Mouse (Mus musculus) bone marrow, adult 2 months (tissue): ENCODE measurements around the gene Arhgef3. TPM values are rescaled to one million over a fixed set of nuclear protein-coding genes. Genes with fewer than 3 reads are reported as not detected.
A peak's percentile ranks its signal among the peaks of the same experiment; 100 is the strongest.
"Not testable (repeated sequence)": the region's sequence is repeated elsewhere in the genome, so short reads cannot be mapped to it uniquely, and the experiment has no call there.

Experiments used
- H3K27ac ChIP-seq: fragments of 200-500 bp; 2 replicates; pipeline ENCODE4 v1.5.1; 2012; ENCODE audit warnings: low read depth, mild to moderate bottlenecking, control low read depth, inconsistent platforms, low read length; ENCODE audit not compliant: control insufficient read depth, poor library complexity, insufficient read depth
- H3K4me1 ChIP-seq: fragments of 200-500 bp; 2 replicates; pipeline ENCODE4 v1.6.1; 2011; ENCODE audit warnings: low read length; ENCODE audit not compliant: control insufficient read depth, insufficient read depth
- H3K4me3 ChIP-seq: fragments of 200-500 bp; replicated peaks from 2 replicates; pipeline ENCODE3; 2011; ENCODE audit warnings: mild to moderate bottlenecking, low read depth, low read length, control low read depth; ENCODE audit not compliant: control insufficient read depth
- CTCF ChIP-seq: fragments of 200-500 bp; IDR thresholded peaks from 2 replicates; pipeline ENCODE4 v1.5.1; 2011; ENCODE audit warnings: low read length, control low read depth; ENCODE audit not compliant: control insufficient read depth, insufficient read depth
- POLR2A ChIP-seq: fragments of 200-500 bp; IDR thresholded peaks from 2 replicates; pipeline ENCODE4 v1.6.1; 2011; ENCODE audit warnings: low read depth, mild to moderate bottlenecking, control low read depth, low read length, borderline replicate concordance; ENCODE audit not compliant: control insufficient read depth
- WGBS: fragments of 180-500 bp; shearing (Covaris S2); methylation state at CpG from one replicate; pipeline ENCODE4 v1.1.7; 2018; 5-methylcytosine and 5-hydroxymethylcytosine counted together
- polyA plus RNA-seq: library from polyadenylated mRNA; stranded (reverse); fragments of >200 nt; gene quantifications from 2 replicates; pipeline ENCODE4 v1.2.4, GENCODE M21; 2011; ENCODE audit warnings: low replicate concordance; ENCODE audit not compliant: missing spikeins, insufficient read depth, insufficient read length

Gene Arhgef3
- polyA plus RNA-seq, 1 experiment: 14.3 TPM

DNA sequence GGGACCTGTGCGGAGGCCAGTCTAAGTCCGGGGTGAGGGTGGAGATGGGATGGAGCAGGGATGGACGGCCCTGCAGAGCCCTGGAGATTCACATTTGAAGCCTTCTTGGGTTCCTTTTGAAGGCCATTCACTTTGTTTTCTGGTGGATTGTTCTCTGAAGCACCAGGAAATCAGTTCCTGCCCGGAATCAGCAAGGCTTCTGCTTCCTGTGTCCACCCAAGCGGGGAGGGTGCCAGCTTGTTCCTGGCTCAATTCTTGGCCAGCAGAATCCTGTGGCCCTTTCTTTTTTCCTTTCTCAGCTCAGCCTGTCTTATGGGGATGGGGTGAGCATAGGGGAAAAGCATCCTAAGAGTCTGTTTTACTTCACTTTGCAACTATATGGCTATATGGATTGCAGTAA is 131.7 kb downstream of the Arhgef3 start:
- WGBS: 89% methylated on average over 5 of the region's 5 CpGs
- Histone ChIP-seq H3K4me3 (no peak overlapping the region), H3K27ac (no peak overlapping the region), H3K4me1 (no peaks in the 10 kb centered on the region; the same call in 1 of the 2 replicates)
- TF ChIP-seq POLR2A (no peak), CTCF (no peak)

DNA sequence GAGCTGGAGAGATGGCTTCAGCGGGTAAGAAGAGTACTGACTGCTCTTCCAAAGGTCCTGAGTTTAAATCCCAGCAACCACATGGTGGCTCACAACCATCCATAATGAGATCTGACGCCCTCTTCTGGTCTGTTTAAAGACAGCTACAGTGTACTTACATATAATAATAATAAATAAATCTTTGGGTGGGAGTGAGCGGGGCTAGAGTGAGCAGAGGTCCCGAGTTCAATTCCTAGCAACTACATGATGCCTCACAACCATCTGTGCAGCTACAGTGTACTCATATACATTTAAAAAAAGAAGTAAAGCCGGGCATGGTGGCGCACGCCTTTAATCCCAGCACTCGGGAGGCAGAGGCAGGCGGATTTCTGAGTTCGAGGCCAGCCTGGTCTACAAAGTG is 132.2 kb downstream of the Arhgef3 start:
- 87% methylated on average over 10 of the region's 10 CpGs for WGBS
- not testable (repeated sequence) for H3K4me3 ChIP-seq, H3K27ac ChIP-seq, H3K4me1 ChIP-seq

DNA sequence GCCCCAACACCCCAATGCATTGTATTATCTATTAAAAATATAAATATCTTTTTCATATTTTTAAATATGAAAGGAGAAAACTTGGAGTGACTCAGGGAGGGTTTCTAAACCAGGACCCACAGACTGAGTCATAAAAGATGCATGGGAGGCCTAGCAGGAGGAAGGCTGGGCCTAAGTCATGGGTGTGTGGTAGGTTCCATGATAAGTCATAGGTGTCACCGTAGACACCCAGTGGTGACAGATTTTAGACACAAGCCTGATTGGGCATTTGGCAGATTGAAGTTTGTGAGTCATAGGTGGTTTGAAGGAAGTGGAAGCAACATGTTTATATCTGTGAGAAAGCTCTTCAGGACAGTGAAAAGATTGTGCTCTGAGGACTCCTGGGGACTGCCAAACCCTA is 134.4 kb downstream of the Arhgef3 start:
- Histone ChIP-seq H3K27ac (no peak overlapping the region), H3K4me1 (no peaks in the 10 kb centered on the region; the same call in 1 of the 2 replicates), H3K4me3 (no peak overlapping the region)
- TF ChIP-seq POLR2A: no peak
- TF ChIP-seq CTCF: no peak
- WGBS: 72% methylated on average over 1 of the region's 1 CpGs

- H3K4me1 ChIP-seq: no peaks in the 10 kb centered on the region; the same call in none of the 2 replicates
- TF ChIP-seq CTCF: no peak
- no peak for TF ChIP-seq POLR2A
- WGBS: 47% methylated on average over 7 of the region's 7 CpGs
Observed at GRCm38 (mm10) chr14:27250281-27250789, 135.6 kb downstream of the Arhgef3 start.

GRCm38 (mm10) chr14:27253391-27253790 is 138.7 kb downstream of the Arhgef3 start:
- TF ChIP-seq CTCF (peak; percentile 9; the same call in 1 of the 2 replicates), POLR2A (no peak)
- Histone ChIP-seq H3K4me1 (no peaks in the 10 kb centered on the region; the same call in none of the 2 replicates), H3K4me3 (no peak overlapping the region), H3K27ac (no peak overlapping the region)
- 75% methylated on average over 5 of the region's 5 CpGs for WGBS

More at GRCm38 (mm10) chr14:27250281-27250789, 135.6 kb downstream of the Arhgef3 start:
- Histone ChIP-seq H3K27ac (no peak overlapping the region), H3K4me3 (no peak overlapping the region)

DNA sequence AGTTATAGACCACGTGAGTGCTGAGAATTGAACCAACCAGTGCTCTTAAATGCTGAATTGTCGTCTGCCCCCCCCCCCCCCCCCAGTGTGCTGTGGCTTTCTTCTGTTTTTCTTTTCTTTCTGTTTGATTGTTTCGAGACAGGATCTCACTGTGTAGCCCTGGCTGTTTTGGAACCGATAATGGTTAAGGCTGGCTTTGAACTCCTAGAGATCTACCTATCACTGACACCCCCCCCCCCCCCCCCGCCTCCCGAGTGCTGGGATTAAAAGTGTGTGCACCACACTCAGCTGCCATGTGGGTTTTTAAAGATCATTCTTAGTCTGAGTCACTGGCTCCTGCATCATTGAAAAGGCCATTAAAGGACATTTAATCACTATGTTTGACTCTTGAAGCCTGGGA is 147.7 kb downstream of the Arhgef3 start:
- Histone ChIP-seq H3K4me3 (no peak overlapping the region), H3K27ac (no peak overlapping the region), H3K4me1 (no peaks in the 10 kb centered on the region)
- TF ChIP-seq CTCF: no peak
- no peak for TF ChIP-seq POLR2A
- WGBS: 69% methylated on average over 6 of the region's 6 CpGs

DNA sequence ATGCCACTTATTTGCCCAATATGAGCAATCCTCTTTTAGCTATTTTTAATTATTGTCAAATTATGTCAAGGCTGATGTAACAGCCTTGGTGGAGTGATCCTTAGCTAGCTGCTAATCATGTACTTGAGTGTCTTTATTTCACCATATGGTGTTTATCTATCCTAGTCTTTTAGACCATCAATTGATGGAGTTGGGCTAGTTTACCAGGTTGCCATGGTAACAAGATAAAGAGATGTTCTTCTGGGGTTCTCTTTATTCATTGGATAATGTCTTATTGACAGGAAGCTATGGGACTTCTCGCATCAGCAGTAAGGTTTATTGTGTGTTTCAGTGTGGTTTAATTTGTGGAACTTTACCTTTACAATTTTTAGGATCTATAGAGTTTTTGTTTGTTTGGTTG is 151.9 kb downstream of the Arhgef3 start:
- Histone ChIP-seq H3K4me1 (no peaks in the 10 kb centered on the region), H3K4me3 (no peak overlapping the region), H3K27ac (no peak overlapping the region)
- WGBS: 73% methylated on average over 1 of the region's 1 CpGs
- TF ChIP-seq POLR2A (no peak), CTCF (no peak)

DNA sequence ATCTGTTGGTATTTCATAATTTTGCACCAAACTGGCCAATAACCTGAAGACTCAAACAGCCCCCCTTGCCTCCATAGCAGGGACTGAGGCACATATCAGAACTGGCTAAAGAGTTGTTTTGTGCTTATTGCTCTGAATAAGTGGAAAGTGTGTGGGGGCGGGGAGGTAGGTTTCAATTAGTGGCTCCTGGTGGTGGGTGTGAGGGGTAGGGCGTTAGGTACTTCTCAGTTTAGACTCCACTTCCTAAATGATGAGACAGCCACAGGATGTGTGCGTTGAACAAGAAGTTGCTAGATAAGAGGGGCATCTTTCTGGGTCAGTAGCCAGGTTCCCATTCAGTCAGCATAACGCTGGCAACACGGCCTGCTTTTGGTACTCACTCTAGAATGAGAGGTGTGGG is 153.4 kb downstream of the Arhgef3 start:
- H3K4me3 ChIP-seq: no peak overlapping the region
- TF ChIP-seq POLR2A (no peak), CTCF (no peak)
- no peaks in the 10 kb centered on the region for H3K4me1 ChIP-seq
- no peak overlapping the region for H3K27ac ChIP-seq
- WGBS: 25% methylated on average over 5 of the region's 5 CpGs

- WGBS: 85% methylated on average over 16 of the region's 16 CpGs
- no peak for TF ChIP-seq CTCF
- no peak for TF ChIP-seq POLR2A
- no peak overlapping the region for H3K27ac ChIP-seq
- H3K4me3 ChIP-seq: no peak overlapping the region
- no peaks in the 10 kb centered on the region for H3K4me1 ChIP-seq
Observed at GRCm38 (mm10) chr14:27268986-27269700, 154.4 kb downstream of the Arhgef3 start.

DNA sequence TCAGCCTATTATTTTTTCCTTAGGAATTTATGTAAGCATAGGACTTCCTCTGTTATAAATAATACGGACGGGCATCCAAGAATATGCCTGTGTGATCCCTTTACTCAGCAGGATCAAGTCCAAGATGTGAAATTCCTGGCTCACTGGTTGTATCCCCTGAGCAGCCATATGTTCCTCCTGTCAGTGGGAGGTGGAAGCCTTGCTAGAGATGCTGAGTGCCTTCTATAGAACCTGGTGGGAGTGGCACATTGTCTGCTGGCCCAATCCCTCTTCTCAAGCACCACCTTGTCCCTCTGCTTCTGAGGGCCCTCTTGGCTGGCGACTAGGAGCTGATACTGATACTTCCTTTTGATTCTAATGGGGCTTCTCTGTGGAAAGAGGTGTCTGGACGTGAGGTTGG is 155.1 kb downstream of the Arhgef3 start:
- TF ChIP-seq CTCF: no peak
- TF ChIP-seq POLR2A: no peak
- H3K27ac ChIP-seq: no peak overlapping the region
- 68% methylated on average over 4 of the region's 4 CpGs for WGBS
- H3K4me3 ChIP-seq: no peak overlapping the region
- H3K4me1 ChIP-seq: no peaks in the 10 kb centered on the region
